Mouse (Mus musculus): ENCODE measurements around the gene Ubxn7.

Ubxn7 gene

DNA sequence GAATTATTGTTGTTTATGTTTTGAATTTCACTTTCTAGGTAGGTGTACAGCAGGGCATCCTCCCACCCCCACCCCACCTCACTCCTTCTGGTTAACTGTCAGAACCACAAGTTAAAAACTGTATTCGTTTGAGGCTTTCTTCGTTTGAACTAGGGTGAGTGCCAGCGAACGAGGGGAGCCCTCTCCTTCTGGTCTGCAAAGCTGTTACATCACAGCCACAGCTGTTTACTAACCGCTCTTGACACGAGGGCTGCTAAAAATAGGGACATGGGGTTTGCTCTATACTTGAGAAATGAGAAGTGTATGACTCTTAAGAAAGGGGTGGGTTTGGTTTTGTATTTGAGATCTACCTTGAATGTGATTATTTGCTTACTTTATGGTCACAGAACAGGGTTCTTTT lies 102.0 kb downstream of the Ubxn7 start:
- DNase-seq (ENCODE audit: low read depth) = peak; percentile 70

DNA sequence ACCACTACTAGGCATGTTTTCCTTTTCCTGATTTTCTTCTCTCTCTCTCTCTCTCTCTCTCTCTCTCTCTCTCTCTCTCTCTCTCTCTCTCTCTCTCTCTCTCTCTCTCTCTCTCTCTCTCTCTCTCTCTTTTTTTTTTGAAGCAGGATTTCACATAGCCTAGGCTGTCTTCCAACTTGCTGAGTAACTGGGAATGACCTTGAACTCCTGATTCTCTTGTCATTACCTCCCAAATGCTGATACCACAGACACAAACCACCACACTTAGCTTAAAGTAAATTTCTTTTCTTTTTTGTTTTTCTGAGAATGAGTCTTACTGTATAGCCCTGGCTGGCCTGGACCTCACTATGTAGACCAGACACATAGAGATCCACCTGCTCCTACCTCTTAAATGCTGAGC lies 102.6 kb downstream of the Ubxn7 start:
- no peak for DNase-seq (ENCODE audit: low read depth)

DNA sequence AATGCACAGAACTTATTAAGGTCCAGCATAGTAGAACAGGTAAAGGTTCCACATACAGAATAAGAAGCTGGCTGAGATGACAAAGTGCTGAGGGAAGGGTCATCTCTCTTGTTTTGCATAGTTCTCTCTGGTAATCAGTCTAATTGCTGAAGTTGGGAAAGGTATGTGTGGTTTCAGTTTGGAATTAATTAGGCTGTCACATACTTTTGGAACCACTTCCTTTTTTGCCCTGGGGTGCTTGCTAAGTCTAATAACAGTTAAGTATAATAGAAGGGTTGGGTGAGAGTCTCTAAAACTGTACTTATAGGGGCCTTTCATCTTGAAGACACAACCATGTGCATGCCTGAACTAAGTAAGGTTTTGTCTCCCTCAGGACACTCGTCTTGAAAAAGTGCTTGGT lies 104.6 kb downstream of the Ubxn7 start:
- no peak for DNase-seq (ENCODE audit: low read depth)

DNA sequence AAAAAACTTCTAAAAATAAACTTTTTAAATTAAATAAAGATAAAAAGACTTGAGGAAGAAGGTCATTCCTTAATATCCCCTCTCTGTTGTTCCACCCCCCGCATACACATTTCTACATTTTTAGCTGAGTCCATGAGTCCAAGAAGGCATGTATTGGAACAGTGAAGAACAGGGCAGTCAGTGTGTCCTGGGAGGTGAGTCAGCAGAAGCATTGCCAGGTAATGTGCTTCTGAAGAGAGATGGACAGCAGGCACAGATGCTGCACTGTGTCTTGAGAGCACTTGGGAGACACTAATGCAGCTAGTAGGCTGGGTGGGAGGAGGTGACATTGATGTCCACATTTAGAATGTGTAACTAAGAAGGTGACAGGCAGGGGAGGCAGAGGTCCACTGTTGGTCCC lies 105.2 kb downstream of the Ubxn7 start:
- DNase-seq (ENCODE audit: low read depth) = no peak

DNA sequence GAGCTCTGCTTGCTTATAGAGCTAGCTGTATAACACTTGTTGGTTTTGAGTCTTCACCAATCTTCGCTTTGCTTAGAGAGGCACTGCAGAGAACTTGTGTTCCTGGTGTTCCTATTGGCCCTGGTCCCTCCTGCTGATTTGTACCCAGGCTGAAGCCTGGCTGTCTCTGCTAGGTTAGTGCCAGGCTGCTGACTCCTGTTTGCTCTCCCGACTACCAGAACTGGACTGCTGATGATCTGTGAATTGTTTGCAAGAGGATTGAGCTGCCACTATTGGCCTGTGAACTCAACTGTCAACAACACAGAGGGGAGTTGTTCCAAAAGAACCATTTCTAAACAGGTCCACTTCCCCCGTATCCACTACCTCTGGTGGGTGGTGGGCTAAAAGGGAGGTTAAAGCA lies 109.4 kb downstream of the Ubxn7 start:
- no peak for DNase-seq (ENCODE audit: low read depth)
